Mouse (Mus musculus): ENCODE data around the gene Sema3b. TPM values are rescaled to one million over a fixed set of nuclear protein-coding genes. Genes with fewer than 3 reads are reported as not detected.

Sema3b gene
- polyA plus RNA-seq, 1 experiment: 4.3 TPM

GRCm38 (mm10) chr9:107607653-107608245 is 1.3 kb downstream of the Sema3b start:
- no peak overlapping the region for H3K27ac ChIP-seq (ENCODE audit: insufficient read depth, low read length)
- no peak for TF ChIP-seq CTCF (IDR thresholded peaks at IDR 0.05; ENCODE audit: extremely low read depth, insufficient read depth, low read length)
- no peak for TF ChIP-seq POLR2A (IDR thresholded peaks at IDR 0.05; ENCODE audit: extremely low read depth, insufficient read depth, low read length)
- 0 out of 2 replicates have a peak, but pooled peaks cover 5% of the 10 kb centered on the region for H3K4me1 ChIP-seq (ENCODE audit: control insufficient read depth, insufficient read depth, low read length)

GRCm38 (mm10) chr9:107607036-107607435 is 2.0 kb downstream of the Sema3b start:
- TF ChIP-seq CTCF (IDR thresholded peaks at IDR 0.05; ENCODE audit: extremely low read depth, insufficient read depth, low read length): no peak
- TF ChIP-seq POLR2A (IDR thresholded peaks at IDR 0.05; ENCODE audit: extremely low read depth, insufficient read depth, low read length): no peak
- Histone ChIP-seq H3K4me1 (ENCODE audit: control insufficient read depth, insufficient read depth, low read length) (peaks cover 4% of the 10 kb centered on the region; the same call in 1 of the 2 replicates), H3K4me3 (ENCODE audit: insufficient read depth, low read length) (no peak overlapping the region), H3K27ac (ENCODE audit: insufficient read depth, low read length) (no peak overlapping the region)

More at GRCm38 (mm10) chr9:107607653-107608245, 1.3 kb downstream of the Sema3b start:
- no peak overlapping the region for H3K4me3 ChIP-seq (ENCODE audit: insufficient read depth, low read length)

- H3K4me1 ChIP-seq (ENCODE audit: control insufficient read depth, insufficient read depth, low read length): peaks cover under 1% of the 10 kb centered on the region; the same call in 1 of the 2 replicates
- no peak overlapping the region for H3K27ac ChIP-seq (ENCODE audit: insufficient read depth, low read length)
- TF ChIP-seq POLR2A (IDR thresholded peaks at IDR 0.05; ENCODE audit: extremely low read depth, insufficient read depth, low read length) (no peak), CTCF (IDR thresholded peaks at IDR 0.05; ENCODE audit: extremely low read depth, insufficient read depth, low read length) (no peak)
- H3K4me3 ChIP-seq (ENCODE audit: insufficient read depth, low read length): no peak overlapping the region
Measured at GRCm38 (mm10) chr9:107606591-107606990, 2.4 kb downstream of the Sema3b start.

GRCm38 (mm10) chr9:107605041-107605661 is 3.9 kb downstream of the Sema3b start:
- no peak overlapping the region for H3K4me3 ChIP-seq (ENCODE audit: insufficient read depth, low read length)
- H3K4me1 ChIP-seq (ENCODE audit: control insufficient read depth, insufficient read depth, low read length): no peaks in the 10 kb centered on the region; the same call in 1 of the 2 replicates
- H3K27ac ChIP-seq (ENCODE audit: insufficient read depth, low read length): no peak overlapping the region
- TF ChIP-seq POLR2A (IDR thresholded peaks at IDR 0.05; ENCODE audit: extremely low read depth, insufficient read depth, low read length) (no peak), CTCF (IDR thresholded peaks at IDR 0.05; ENCODE audit: extremely low read depth, insufficient read depth, low read length) (no peak)

- H3K27ac ChIP-seq (ENCODE audit: insufficient read depth, low read length): no peak overlapping the region
- H3K4me3 ChIP-seq (ENCODE audit: insufficient read depth, low read length): no peak overlapping the region
- H3K4me1 ChIP-seq (ENCODE audit: control insufficient read depth, insufficient read depth, low read length): no peaks in the 10 kb centered on the region; the same call in 1 of the 2 replicates
- TF ChIP-seq POLR2A (IDR thresholded peaks at IDR 0.05; ENCODE audit: extremely low read depth, insufficient read depth, low read length): no peak
- TF ChIP-seq CTCF (IDR thresholded peaks at IDR 0.05; ENCODE audit: extremely low read depth, insufficient read depth, low read length): no peak
Measured at GRCm38 (mm10) chr9:107603251-107603650, 5.8 kb downstream of the Sema3b start.

- Histone ChIP-seq H3K4me1 (ENCODE audit: control insufficient read depth, insufficient read depth, low read length) (no peaks in the 10 kb centered on the region; the same call in 1 of the 2 replicates), H3K27ac (ENCODE audit: insufficient read depth, low read length) (no peak overlapping the region), H3K4me3 (ENCODE audit: insufficient read depth, low read length) (no peak overlapping the region)
- TF ChIP-seq CTCF (IDR thresholded peaks at IDR 0.05; ENCODE audit: extremely low read depth, insufficient read depth, low read length) (peak; percentile 96), POLR2A (IDR thresholded peaks at IDR 0.05; ENCODE audit: extremely low read depth, insufficient read depth, low read length) (no peak)
Measured at GRCm38 (mm10) chr9:107602068-107602648, 6.9 kb downstream of the Sema3b start.

- no peak overlapping the region for H3K4me3 ChIP-seq (ENCODE audit: insufficient read depth, low read length)
- H3K27ac ChIP-seq (ENCODE audit: insufficient read depth, low read length): no peak overlapping the region
- H3K4me1 ChIP-seq (ENCODE audit: control insufficient read depth, insufficient read depth, low read length): no peaks in the 10 kb centered on the region; the same call in 1 of the 2 replicates
- TF ChIP-seq CTCF (IDR thresholded peaks at IDR 0.05; ENCODE audit: extremely low read depth, insufficient read depth, low read length) (no peak), POLR2A (IDR thresholded peaks at IDR 0.05; ENCODE audit: extremely low read depth, insufficient read depth, low read length) (no peak)
Measured at GRCm38 (mm10) chr9:107601275-107601674, 7.8 kb downstream of the Sema3b start.

- H3K4me1 ChIP-seq (ENCODE audit: control insufficient read depth, insufficient read depth, low read length): no peaks in the 10 kb centered on the region; the same call in 1 of the 2 replicates
- no peak for TF ChIP-seq POLR2A (IDR thresholded peaks at IDR 0.05; ENCODE audit: extremely low read depth, insufficient read depth, low read length)
- TF ChIP-seq CTCF (IDR thresholded peaks at IDR 0.05; ENCODE audit: extremely low read depth, insufficient read depth, low read length): 0 out of 2 replicates have a peak, but pooled peaks have one; percentile 14
- H3K4me3 ChIP-seq (ENCODE audit: insufficient read depth, low read length): no peak overlapping the region
- no peak overlapping the region for H3K27ac ChIP-seq (ENCODE audit: insufficient read depth, low read length)
Measured at GRCm38 (mm10) chr9:107600745-107601144, 8.3 kb downstream of the Sema3b start.

- no peak overlapping the region for H3K27ac ChIP-seq (ENCODE audit: insufficient read depth, low read length)
Measured at GRCm38 (mm10) chr9:107599842-107600241, 9.2 kb downstream of the Sema3b start.

More at GRCm38 (mm10) chr9:107599842-107600241, 9.2 kb downstream of the Sema3b start:
- no peak overlapping the region for H3K4me3 ChIP-seq (ENCODE audit: insufficient read depth, low read length)
- TF ChIP-seq CTCF (IDR thresholded peaks at IDR 0.05; ENCODE audit: extremely low read depth, insufficient read depth, low read length) (no peak), POLR2A (IDR thresholded peaks at IDR 0.05; ENCODE audit: extremely low read depth, insufficient read depth, low read length) (no peak)
- no peaks in the 10 kb centered on the region; the same call in 1 of the 2 replicates for H3K4me1 ChIP-seq (ENCODE audit: control insufficient read depth, insufficient read depth, low read length)

Measured in cortical plate, adult 2 months (tissue).